Comparison of ENCODE assay signal across 8 mouse cellular contexts in genomic region chr13:67754333-67755306, GRCm38 (mm10). TPM values are rescaled to one million over a fixed set of nuclear protein-coding genes. Genes with fewer than 3 reads are reported as not detected.
A peak's percentile ranks its signal among the peaks of the same experiment; 100 is the strongest.
DNase-seq lines count a peak whose midpoint lies in the region; ATAC-seq lines count a peak whose summit lies in the region.

Zfp85 (minus strand) TSS chr13:67755228.

- peaks cover 4% of the 10 kb centered on the region for H3K4me1 ChIP-seq in forebrain, embryonic 13.5 days
- no peaks in the 10 kb centered on the region; the same call in 1 of the 2 replicates for H3K4me1 ChIP-seq in liver, embryonic 16.5 days (ENCODE audit: control insufficient read depth, low read depth, low read length)
- peaks cover 8% of the 10 kb centered on the region for H3K4me1 ChIP-seq in neural tube, embryonic 13.5 days (replicated peaks)

- ATAC-seq in forebrain, embryonic 13.5 days: peak; percentile 97
- peak; percentile 91 for ATAC-seq in liver, embryonic 16.5 days (ENCODE audit: low read depth)
- ATAC-seq in neural tube, embryonic 13.5 days (ENCODE audit: low read depth): peak; percentile 95

- peak within 1 kb of the TSS; percentile 66 for H3K4me2 ChIP-seq in forebrain, embryonic 13.5 days
- H3K4me2 ChIP-seq in liver, embryonic 16.5 days (ENCODE audit: low read depth, low read length): peak within 1 kb of the TSS; percentile 59
- peak within 1 kb of the TSS; percentile 67 for H3K4me2 ChIP-seq in neural tube, embryonic 13.5 days

- no peaks in the 10 kb centered on the region for H3K9me3 ChIP-seq in forebrain, embryonic 13.5 days (replicated peaks)
- H3K9me3 ChIP-seq in liver, embryonic 16.5 days (replicated peaks; ENCODE audit: control insufficient read depth, low read length): no peaks in the 10 kb centered on the region
- H3K9me3 ChIP-seq in neural tube, embryonic 13.5 days: no peaks in the 10 kb centered on the region

- no peak within 1 kb of the TSS for H3K27ac ChIP-seq in forebrain, embryonic 13.5 days
- peak within 1 kb of the TSS; percentile 83 for H3K27ac ChIP-seq in liver, embryonic 16.5 days (ENCODE audit: low read length)
- peak within 1 kb of the TSS; percentile 34; the same call in 1 of the 2 replicates for H3K27ac ChIP-seq in neural tube, embryonic 13.5 days (replicated peaks)

- H3K4me3 ChIP-seq in forebrain, embryonic 13.5 days: peak within 1 kb of the TSS; percentile 57
- peak within 1 kb of the TSS; percentile 76 for H3K4me3 ChIP-seq in liver, embryonic 16.5 days (ENCODE audit: low read depth, low read length)
- peak within 1 kb of the TSS; percentile 64 for H3K4me3 ChIP-seq in neural tube, embryonic 13.5 days

- intact Hi-C loops in heart, postnatal 10 days (cut with DNase I): loop anchor here (2.0 kb wide), 1 partner anchor 24 kb away; the partner anchor contains the start of gene Zfp493

- peak; percentile 88 for DNase-seq in ES-CJ7 (ENCODE audit: low read depth, low spot score)
- DNase-seq in cerebellum, adult 11 months: peak; percentile 51
- peak; percentile 71 to 74 for DNase-seq in heart, postnatal 10 days
- DNase-seq in large intestine, adult 2 months (ENCODE audit: low read depth, low spot score): peak; percentile 52
- DNase-seq in telencephalon, adult 2 months (ENCODE audit: low read depth, low spot score): peak; percentile 83

- WGBS in forebrain, embryonic 13.5 days: 7% methylated on average over 24 of the region's 24 CpGs
- 5% methylated on average over 24 of the region's 24 CpGs for WGBS in large intestine, adult 2 months
- WGBS in liver, embryonic 16.5 days (ENCODE audit: insufficient replicate concordance): 6% methylated on average over 24 of the region's 24 CpGs
- 8% methylated on average over 24 of the region's 24 CpGs for WGBS in neural tube, embryonic 13.5 days

- H3K36me3 ChIP-seq in forebrain, embryonic 13.5 days (ENCODE audit: poor library complexity, severe bottlenecking): peaks cover 13% of the 10 kb centered on the region
- H3K36me3 ChIP-seq in liver, embryonic 16.5 days (ENCODE audit: control insufficient read depth, insufficient read depth): no peaks in the 10 kb centered on the region
- peaks cover 16% of the 10 kb centered on the region for H3K36me3 ChIP-seq in neural tube, embryonic 13.5 days

- peak within 1 kb of the TSS; percentile 68 for H3K9ac ChIP-seq in forebrain, embryonic 13.5 days
- H3K9ac ChIP-seq in liver, embryonic 16.5 days (ENCODE audit: low read depth, low read length): peak within 1 kb of the TSS; percentile 61
- H3K9ac ChIP-seq in neural tube, embryonic 13.5 days: peak within 1 kb of the TSS; percentile 74

- no peaks in the 10 kb centered on the region for H3K27me3 ChIP-seq in forebrain, embryonic 13.5 days
- H3K27me3 ChIP-seq in liver, embryonic 16.5 days (ENCODE audit: control insufficient read depth, insufficient read depth, low read depth, low read length): no peaks in the 10 kb centered on the region
- no peaks in the 10 kb centered on the region for H3K27me3 ChIP-seq in neural tube, embryonic 13.5 days

RNA-seq across cellular contexts. Expression of gene Zfp85, which starts in this region (rescaled TPM):
- polyA plus RNA-seq in forebrain, embryonic 13.5 days (2015; fragmentation: Nextera tagmentation; extraction: Ambion mirVana): 6.8 and 8.7 TPM in 2 replicates
- total RNA-seq in heart, postnatal 10 days (2021): 1 to 10 TPM; 2.3 to 3.2 TPM
- polyA plus RNA-seq in large intestine, adult 2 months (2012; rRNA removed): 0.43 and 0.52 TPM in 2 replicates
- polyA plus RNA-seq in liver, embryonic 16.5 days (2015; fragmentation: Nextera tagmentation; extraction: Ambion mirVana): 0.81 and 0.93 TPM in 2 replicates
- 7.2 and 8.0 TPM in 2 replicates for polyA plus RNA-seq in neural tube, embryonic 13.5 days (2015; fragmentation: Nextera tagmentation; extraction: Ambion mirVana)

Comparison
In these comparisons a context has a peak if more than half of its experiments do, and no peak if none do; other contexts are left out.
1. Peak in DNase-seq in large intestine, adult 2 months; RNA of the gene not detected or under 1 TPM.
2. Peak in ATAC-seq, H3K4me3 ChIP-seq, H3K27ac ChIP-seq, H3K9ac ChIP-seq and H3K4me2 ChIP-seq in liver, embryonic 16.5 days; RNA of the gene not detected or under 1 TPM.